Mouse (Mus musculus) skeletal muscle tissue, adult 2 months (tissue): ENCODE data around the gene Slc5a10.

Experiments used
- DNase-seq: peaks from one replicate; pipeline ENCODE4 v3.0.0-alpha.2; 2012; ENCODE audit warnings: low read depth, low spot score

Gene Slc5a10

GRCm38 (mm10) chr11:61669492-61670490, 50.8 kb downstream of the Slc5a10 start:
- DNase-seq, result no peak

DNA sequence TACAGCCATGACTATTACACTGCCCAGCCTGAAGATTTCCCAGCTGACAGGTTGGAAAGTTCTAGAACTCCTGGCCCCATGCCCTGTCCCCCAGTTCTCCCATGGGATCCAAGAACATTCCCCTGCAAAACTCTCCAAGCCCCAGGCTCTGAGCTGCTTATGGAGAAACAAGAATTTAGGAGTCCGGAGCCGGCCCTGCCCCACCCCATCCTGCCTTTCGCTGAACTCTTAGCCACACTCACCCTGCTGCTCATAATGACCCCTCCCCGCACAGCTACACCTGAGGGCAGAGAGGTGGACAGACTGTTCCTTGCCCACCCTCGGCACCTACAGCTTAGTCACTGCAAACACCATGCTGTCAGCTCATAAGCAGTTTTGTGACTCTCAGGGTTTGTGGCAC, 52.8 kb downstream of the Slc5a10 start:
- no peak for DNase-seq

DNA sequence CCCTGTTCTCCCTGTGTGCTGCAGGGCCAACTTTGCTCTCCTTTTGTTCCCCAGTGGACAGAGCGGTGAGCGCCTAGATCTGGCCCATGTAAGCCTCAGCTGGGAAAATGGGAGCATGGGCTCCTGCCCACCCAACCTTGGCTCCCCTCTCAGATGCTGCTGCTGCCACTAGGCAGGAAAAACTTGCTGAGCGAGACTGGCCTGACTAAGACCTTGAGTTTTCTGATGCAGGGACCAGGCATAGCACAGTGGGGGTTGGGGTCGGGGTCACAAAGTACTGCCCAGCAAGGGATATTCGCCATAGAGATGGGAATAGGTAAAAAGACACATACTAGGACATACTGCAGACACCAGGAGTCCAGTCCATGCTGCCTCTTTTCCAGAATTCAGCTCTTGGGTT, 53.4 kb downstream of the Slc5a10 start:
- no peak for DNase-seq

DNA sequence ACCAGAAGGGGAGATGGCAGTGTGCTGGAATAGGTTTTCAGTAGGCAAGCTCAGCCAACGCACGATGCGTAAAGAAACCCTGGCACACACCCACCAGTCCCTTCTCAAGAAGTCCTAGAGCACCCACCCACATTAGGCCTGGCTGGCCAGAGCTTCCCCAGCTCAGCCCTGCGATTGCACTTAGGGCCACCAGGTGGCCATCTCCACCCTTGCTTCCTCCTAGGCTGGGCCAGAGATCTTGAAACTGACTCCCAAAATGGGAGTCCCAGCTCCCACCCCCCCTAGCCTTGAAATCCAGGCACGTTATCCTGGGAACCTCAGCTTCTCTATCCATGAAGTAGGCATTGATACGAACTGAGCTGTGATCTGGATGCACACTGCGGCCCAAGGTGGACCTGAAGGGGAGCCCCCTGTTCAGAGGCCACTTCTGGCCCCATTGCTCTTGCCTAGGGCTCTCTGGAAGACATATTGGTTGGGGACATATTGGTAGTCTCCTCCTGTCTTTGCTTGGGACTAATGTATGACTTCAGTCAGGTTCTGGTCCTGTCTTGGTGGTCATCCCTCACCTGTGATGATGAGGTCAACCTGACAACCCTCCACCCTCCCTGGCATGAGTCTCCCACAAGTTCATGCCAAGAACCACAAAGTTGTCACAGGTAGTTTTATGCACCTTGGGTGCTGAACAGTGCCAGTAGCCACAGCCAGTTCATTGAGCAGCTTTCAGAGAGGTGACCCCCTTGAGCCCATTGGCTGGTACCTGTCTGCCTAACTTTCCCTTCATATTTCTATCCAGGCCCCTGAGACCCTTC, 54.4 kb downstream of the Slc5a10 start:
- DNase-seq, result peak; percentile 31

DNA sequence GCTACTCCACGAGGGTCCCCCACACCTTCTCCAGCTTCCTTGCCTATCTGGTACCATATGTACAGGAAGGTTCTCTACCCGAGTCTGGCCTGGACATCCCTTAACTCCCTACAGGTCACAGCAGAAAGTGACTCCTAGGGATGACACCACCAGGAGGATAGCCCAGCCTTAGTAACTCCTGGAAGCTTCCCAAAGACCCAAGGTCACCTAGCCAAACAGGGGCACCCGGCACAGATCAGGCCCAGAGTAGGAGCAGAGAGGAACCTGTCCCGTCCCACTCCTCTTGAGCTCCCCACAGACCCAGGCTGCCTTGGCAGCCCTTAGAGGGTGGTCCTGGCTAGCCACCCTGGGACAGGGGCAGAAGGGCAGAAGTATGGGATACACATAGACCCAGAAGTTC, 55.2 kb downstream of the Slc5a10 start:
- no peak for DNase-seq

DNA sequence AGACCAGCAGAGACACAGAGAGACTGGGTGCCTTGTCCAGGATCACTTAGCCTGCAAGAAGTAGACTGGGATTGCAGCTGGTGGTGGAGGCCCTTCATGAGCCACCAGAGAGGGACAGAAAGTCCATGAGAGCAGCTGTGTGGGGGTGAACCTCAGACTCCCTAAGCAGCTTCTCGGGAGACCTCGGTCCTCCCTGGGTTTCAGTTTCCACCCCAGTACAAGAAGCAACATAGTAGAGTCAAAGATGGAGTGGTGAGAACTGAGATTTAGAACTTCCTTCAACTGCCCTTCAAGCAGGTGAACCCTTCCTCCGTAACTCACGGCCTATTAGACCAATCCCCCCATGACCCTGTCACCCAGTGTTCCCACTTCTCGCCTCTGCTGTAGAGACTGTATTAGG, 58.4 kb downstream of the Slc5a10 start:
- DNase-seq, result no peak

DNA sequence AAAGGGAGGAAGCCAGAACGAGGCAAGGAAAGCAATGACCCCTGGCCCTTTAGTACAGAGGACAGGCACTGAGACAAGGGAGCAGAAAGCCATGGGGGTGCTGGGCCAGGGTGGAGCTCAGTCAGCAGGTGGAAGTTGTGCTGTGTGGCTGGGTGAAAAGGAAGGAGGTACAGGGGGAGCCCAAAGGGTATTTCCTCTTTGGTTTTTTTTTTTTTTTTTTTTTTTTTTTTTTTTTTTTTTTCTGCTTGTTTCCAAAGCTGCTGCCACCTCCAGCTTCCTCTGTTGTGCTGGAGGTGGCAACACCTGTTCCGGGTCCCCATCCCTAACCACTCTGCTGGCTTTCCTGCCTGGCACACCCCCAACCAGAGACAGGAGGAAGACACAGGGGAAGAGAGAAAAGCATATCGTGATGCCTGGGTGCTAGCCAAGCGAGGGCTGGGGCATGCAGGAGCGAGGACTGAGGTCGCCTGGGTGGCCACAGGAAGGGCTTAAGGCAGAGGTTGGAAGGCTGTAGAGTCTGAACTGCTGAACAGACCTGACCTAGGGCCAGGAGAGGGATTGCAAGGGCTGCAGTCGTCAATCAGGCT, 59.7 kb downstream of the Slc5a10 start:
- no peak for DNase-seq

- no peak for DNase-seq
Measured at GRCm38 (mm10) chr11:61660001-61660400, 60.6 kb downstream of the Slc5a10 start.

DNA sequence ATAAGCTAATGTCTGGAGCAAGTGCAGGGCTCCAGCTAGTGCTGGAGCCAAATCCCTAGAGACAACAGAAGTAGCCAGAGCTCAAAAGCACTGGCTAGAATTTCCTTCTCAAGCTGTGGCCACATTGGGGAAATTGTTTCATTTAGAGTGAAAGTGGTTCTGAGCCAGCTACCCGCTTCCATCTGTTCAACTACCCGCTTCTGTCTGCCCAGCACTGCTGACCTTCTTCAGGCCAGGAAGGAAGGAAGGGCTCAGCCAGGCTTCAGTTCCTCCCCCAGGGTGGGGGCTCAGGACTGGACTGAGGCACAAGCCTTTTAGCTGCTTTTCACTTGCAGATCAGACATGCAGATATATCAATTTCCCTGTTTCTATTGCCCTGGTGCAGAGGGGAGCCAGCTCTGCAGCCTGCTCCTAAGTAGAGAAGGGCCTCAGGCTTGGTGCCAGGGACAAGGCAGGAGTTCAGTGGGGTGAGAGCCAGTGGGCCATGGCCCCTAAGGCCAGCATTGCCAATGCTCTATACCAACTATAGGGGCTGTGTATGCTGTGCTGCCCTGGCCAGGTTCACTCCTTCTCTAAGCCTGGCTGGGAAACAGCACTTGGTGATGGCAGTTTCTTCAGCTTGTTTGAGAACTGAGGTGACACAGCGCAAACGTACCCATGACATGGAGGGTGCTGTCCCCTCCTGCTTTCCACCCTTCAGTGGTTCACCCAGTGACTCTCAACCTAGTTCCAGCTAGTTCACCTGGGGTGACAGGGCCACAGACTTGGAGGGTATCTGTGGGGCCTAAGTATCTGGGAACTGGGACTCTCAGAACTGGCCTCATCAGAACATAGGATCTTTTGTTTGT, 61.4 kb downstream of the Slc5a10 start:
- peak; percentile 38 for DNase-seq

GRCm38 (mm10) chr11:61658360-61658922, 62.2 kb downstream of the Slc5a10 start:
- no peak for DNase-seq

- DNase-seq, result no peak
Measured at GRCm38 (mm10) chr11:61657432-61657831, 63.2 kb downstream of the Slc5a10 start.

- no peak for DNase-seq
Measured at GRCm38 (mm10) chr11:61656148-61656850, 64.3 kb downstream of the Slc5a10 start.

- DNase-seq, result no peak
Measured at GRCm38 (mm10) chr11:61655649-61656048, 65.0 kb downstream of the Slc5a10 start.

DNA sequence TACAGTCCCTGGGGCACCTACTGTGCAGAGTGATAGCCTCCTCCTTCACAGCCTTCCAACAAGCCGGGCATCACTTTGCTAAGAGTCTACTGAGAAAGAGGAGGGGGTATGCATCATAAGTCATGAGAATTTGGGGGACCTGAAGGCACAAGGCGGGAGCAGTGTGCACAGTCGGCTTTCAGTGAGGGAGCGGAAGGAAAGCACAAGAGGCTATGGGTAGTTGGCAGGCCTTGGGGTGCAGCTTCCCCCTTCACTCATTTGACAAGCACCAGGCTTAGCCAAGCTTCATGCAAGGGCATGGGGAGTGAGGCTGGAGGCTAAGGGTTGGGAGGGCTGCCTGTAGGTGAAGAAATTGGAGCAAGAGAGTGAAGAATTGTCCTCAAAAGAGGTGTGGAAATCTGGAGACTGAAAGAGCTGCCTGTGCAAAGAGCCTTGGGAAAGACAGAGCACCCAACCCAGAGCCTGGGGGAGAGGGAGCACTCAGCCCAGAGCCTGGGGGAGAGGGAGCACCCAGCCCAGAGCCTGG, 65.8 kb downstream of the Slc5a10 start:
- DNase-seq, result no peak

DNA sequence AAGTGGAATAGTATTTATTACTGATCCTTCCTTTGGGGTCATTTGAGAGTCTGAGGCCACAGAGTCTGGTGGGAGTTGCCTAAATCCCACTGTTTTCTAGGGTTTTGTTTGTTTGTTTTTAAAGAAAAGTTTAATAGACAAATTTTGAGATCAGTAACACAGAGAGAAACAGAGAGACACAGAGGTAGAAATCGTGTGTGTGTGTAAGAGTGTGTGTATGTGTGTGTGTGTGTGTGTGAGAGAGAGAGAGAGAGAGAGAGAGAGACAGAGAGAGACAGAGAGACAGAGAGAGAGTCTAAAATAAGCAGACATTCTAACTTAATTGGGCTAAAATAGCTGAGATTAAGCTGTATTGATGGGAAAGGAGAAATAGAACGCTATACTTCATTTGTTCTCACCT, 67.1 kb downstream of the Slc5a10 start:
- no peak for DNase-seq

DNA sequence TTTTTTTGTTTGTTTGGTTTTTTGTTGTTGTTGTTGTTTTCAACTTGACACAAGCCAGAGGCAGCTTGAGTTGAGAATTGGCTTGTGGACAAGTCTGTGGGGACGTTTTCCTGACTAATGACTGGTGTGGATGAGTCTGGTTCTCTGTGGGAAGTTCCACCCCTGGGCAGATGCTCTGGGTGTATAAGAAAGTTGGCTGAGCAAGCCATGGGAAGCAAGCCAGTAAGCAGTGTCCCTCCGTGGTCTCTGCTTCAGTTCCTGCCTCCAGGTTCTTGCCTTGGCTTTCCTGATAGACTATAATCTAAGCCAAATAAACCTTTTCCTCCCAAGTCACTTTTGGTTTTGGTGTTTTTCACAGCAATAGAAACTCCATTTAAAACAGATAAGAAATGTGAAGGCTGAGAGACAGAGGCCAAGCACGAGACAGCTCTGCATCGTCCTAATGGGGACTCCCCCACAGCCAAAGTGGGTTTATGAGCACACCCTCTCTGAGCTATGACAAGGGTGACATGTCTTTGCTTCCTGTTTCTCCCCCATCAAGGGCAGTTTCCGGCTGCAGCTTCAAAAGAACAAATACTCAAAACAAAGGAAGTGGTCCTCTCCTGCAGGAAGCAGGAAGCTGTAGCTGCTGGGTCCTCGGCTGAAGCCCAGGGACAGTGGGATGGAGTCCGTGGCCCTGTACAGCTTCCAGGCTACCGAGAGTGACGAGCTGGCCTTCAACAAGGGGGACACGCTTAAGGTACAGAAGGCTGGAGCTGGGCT, 67.8 kb downstream of the Slc5a10 start, which contains the start of gene Grap:
Gene Grap (plus strand): TSS at position 580 of the 762 bp plus-strand sequence.
- DNase-seq, result peak; percentile 43

DNA sequence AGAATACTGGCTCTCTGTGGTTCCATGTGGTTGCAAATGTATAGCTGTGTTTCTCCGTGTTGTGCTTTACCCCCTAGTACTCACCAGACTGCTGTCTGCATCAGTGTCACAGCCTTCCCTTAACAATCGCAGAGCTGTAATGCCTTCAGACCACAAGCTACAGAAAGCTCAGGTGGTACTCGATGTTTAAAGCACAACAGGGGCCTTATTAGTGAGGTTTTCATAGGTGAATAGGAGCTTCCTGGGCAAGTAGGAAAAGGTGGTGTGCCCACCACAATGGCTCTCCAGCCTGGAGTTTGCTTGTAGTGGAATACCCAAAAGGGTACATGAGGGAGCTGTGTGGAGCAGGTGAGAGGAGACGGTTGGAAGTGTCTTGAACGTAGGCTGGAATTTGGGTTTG, 68.4 kb downstream of the Slc5a10 start:
- no peak for DNase-seq

GRCm38 (mm10) chr11:61650470-61651265, 70.0 kb downstream of the Slc5a10 start:
- no peak for DNase-seq
